Mouse (Mus musculus): ENCODE measurements around the gene Treml1.

- no peak for TF ChIP-seq CTCF (IDR thresholded peaks at IDR 0.05; ENCODE audit: low read depth)
- no peak for TF ChIP-seq EP300 (IDR thresholded peaks at IDR 0.05; ENCODE audit: low read depth)
Observed at GRCm38 (mm10) chr17:48366806-48367205, 7.1 kb downstream of the Treml1 start.

Measured in heart, postnatal 0 days (tissue).